Mouse (Mus musculus) hindbrain, embryonic 13.5 days (tissue): ENCODE data around the gene Ror1. TPM values are rescaled to one million over a fixed set of nuclear protein-coding genes. Genes with fewer than 3 reads are reported as not detected.

Experiments
- ATAC-seq: fragments of 200-750 bp; cut with Nextera tagmentation; 2 replicates; pipeline ENCODE4 v1.8.0; 2017; ENCODE audit warnings: moderate TSS enrichment; ENCODE audit not compliant: low FRiP score
- H3K27ac ChIP-seq: fragments of 300-500 bp; sonication (generic); 2 replicates; pipeline ENCODE4 v1.5.1; 2015; ENCODE audit warnings: inconsistent platforms, mild to moderate bottlenecking, moderate library complexity
- H3K27me3 ChIP-seq: fragments of 300-500 bp; sonication (generic); 2 replicates; pipeline ENCODE4 v1.6.1; 2015; ENCODE audit warnings: mild to moderate bottlenecking, inconsistent platforms
- H3K36me3 ChIP-seq: fragments of 300-500 bp; sonication (generic); 2 replicates; pipeline ENCODE4 v1.6.1; 2015; ENCODE audit warnings: mild to moderate bottlenecking, inconsistent platforms
- H3K4me1 ChIP-seq: fragments of 300-500 bp; sonication (generic); replicated peaks from 2 replicates; pipeline ENCODE4 v1.6.1; 2015; ENCODE audit warnings: inconsistent platforms
- H3K4me2 ChIP-seq: fragments of 300-500 bp; sonication (generic); 2 replicates; pipeline ENCODE4 v1.6.1; 2015; ENCODE audit warnings: inconsistent platforms, mild to moderate bottlenecking, moderate library complexity
- H3K4me3 ChIP-seq: fragments of 300-500 bp; sonication (generic); 2 replicates; pipeline ENCODE4 v1.5.1; 2015; ENCODE audit warnings: mild to moderate bottlenecking, inconsistent platforms
- H3K9ac ChIP-seq: fragments of 300-500 bp; sonication (generic); 2 replicates; pipeline ENCODE4 v1.6.1; 2015; ENCODE audit warnings: mild to moderate bottlenecking, inconsistent platforms
- H3K9me3 ChIP-seq: fragments of 300-500 bp; sonication (generic); 2 replicates; pipeline ENCODE4 v1.6.1; 2016; ENCODE audit warnings: inconsistent platforms
- WGBS: fragments of 180-500 bp; shearing (Covaris S2); methylation state at CpG from one replicate; pipeline ENCODE4 v1.1.7; 2015; 5-methylcytosine and 5-hydroxymethylcytosine counted together
- polyA plus RNA-seq: library from polyadenylated mRNA; unstranded; fragments of >200 nt; fragmentation: Nextera tagmentation; extraction: Ambion mirVana; gene quantifications from 2 replicates; pipeline ENCODE4 v1.2.1, GENCODE M21; 2015

Ror1 gene
- polyA plus RNA-seq, 1 experiment from 2014 or later, result 1.9 TPM

- H3K9ac ChIP-seq, result no peak overlapping the region
- peaks cover 24% of the 10 kb centered on the region for H3K4me1 ChIP-seq
Observed at GRCm38 (mm10) chr4:100171483-100171898, 75.9 kb downstream of the Ror1 start.

DNA sequence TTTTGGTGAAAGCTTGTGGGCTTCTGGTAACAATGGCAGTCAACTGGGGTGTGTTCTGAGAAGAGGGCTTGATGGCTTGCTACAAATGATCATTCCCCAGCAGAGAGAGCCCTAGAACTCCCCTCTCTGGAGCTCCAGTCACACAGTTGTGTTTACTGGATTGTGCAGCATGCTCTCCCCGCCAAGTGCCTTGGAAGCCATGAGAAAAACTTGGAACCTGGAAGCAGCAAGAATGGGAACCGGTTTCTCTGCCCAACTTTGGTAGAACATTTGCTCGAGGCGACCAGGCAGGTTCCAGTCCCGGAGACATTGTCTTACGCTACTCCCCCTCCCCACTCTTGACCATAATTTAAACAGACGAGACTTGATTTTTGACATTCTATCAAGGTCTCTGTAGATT lies 80.0 kb downstream of the Ror1 start:
- no peaks in the 10 kb centered on the region for H3K27me3 ChIP-seq
- H3K4me3 ChIP-seq, result no peak overlapping the region
- H3K27ac ChIP-seq, result no peak overlapping the region
- no peak overlapping the region for H3K4me2 ChIP-seq
- WGBS, result 96% methylated on average over 7 of the region's 7 CpGs
- peaks cover 13% of the 10 kb centered on the region for H3K4me1 ChIP-seq
- H3K36me3 ChIP-seq, result no peaks in the 10 kb centered on the region
- H3K9me3 ChIP-seq, result no peaks in the 10 kb centered on the region
- H3K9ac ChIP-seq, result no peak overlapping the region
- ATAC-seq, result no peak

More at GRCm38 (mm10) chr4:100171483-100171898, 75.9 kb downstream of the Ror1 start:
- Histone ChIP-seq H3K27me3 (no peaks in the 10 kb centered on the region), H3K4me3 (no peak overlapping the region), H3K4me2 (no peak overlapping the region), H3K36me3 (no peaks in the 10 kb centered on the region), H3K9me3 (no peaks in the 10 kb centered on the region), H3K27ac (peak overlapping the region; percentile 35; the same call in 1 of the 2 replicates)
- 0 out of 2 replicates have a peak, but pooled peaks have one; percentile 36 for ATAC-seq
- 61% methylated on average over 5 of the region's 5 CpGs for WGBS

DNA sequence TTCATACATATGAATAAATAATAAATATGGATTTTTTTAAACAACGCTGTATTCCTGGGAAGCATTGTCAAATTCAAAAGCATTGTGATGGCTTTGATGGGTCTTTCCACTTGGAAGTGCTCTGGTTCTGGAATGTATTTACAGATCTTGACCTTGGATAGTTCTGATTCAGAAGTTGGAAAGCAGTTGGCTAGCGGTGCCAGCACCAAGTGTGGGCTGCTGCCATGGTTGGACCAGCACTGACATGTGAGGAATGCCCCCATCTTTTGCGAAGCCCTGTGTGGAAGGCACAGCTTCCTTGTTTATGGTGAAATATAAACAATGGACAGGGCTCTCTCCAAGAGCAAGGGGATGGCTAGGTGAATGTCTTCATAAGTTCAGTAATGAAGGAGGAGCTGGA lies 82.7 kb downstream of the Ror1 start:
- Histone ChIP-seq H3K9me3 (no peaks in the 10 kb centered on the region), H3K27ac (no peak overlapping the region), H3K4me1 (no peaks in the 10 kb centered on the region), H3K4me3 (no peak overlapping the region), H3K27me3 (no peaks in the 10 kb centered on the region), H3K36me3 (no peaks in the 10 kb centered on the region), H3K4me2 (no peak overlapping the region), H3K9ac (no peak overlapping the region)
- WGBS, result 85% methylated on average over 3 of the region's 3 CpGs
- ATAC-seq, result no peak

DNA sequence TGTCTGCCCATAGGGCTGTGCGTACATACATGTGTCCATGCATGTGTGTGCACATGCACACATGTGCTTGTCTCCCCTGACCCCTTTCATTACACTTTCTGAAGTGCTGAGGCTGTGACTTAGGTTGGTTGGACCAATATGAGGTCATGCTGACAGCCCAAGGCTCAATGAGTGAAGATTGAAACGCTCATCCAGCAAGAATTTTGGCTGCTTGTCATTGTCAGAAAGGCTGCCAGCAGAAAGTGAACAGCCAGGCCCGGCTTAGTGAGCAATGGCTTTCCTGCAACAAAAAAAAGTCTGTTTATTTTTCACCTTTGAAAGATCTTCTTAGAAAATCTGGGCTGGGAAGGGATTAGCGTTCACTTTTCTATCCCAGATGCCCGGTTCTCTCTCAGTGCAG lies 86.1 kb downstream of the Ror1 start:
- Histone ChIP-seq H3K4me1 (no peaks in the 10 kb centered on the region), H3K27ac (no peak overlapping the region), H3K4me3 (no peak overlapping the region), H3K36me3 (no peaks in the 10 kb centered on the region), H3K27me3 (no peaks in the 10 kb centered on the region), H3K9ac (no peak overlapping the region), H3K9me3 (no peaks in the 10 kb centered on the region), H3K4me2 (no peak overlapping the region)
- ATAC-seq, result no peak
- 75% methylated on average over 5 of the region's 5 CpGs for WGBS

DNA sequence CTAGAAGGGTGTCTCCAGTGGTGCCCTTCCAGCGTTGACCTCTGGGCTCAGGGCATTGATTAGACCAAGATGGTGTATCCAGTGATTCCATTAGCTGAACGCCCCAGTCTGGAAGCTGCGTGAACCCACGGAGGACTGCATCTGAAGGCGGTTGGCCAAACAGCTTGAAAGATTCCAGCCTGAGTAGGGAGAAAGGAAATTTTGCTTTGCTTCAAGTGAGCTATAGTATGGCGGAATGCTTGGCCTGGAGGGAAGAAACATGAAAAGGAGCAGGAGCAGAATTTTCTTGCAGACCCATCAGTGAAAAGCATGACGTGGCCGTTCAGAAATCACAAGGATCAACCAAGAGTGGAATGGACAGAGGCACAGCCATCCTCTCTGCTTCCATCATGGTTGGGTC lies 91.2 kb downstream of the Ror1 start:
- Histone ChIP-seq H3K9ac (no peak overlapping the region), H3K27ac (no peak overlapping the region), H3K4me1 (peaks cover 9% of the 10 kb centered on the region; the same call in 1 of the 2 replicates), H3K36me3 (no peaks in the 10 kb centered on the region), H3K4me2 (no peak overlapping the region), H3K9me3 (no peaks in the 10 kb centered on the region), H3K27me3 (no peaks in the 10 kb centered on the region), H3K4me3 (no peak overlapping the region)
- 95% methylated on average over 8 of the region's 8 CpGs for WGBS
- ATAC-seq, result no peak

GRCm38 (mm10) chr4:100187563-100188200 lies 92.1 kb downstream of the Ror1 start:
- Histone ChIP-seq H3K36me3 (no peaks in the 10 kb centered on the region), H3K4me1 (peaks cover 9% of the 10 kb centered on the region; the same call in 1 of the 2 replicates), H3K27ac (no peak overlapping the region), H3K27me3 (no peaks in the 10 kb centered on the region), H3K4me2 (no peak overlapping the region), H3K9me3 (no peaks in the 10 kb centered on the region), H3K9ac (no peak overlapping the region), H3K4me3 (no peak overlapping the region)
- no peak for ATAC-seq
- WGBS, result 66% methylated on average over 6 of the region's 6 CpGs

- Histone ChIP-seq H3K9ac (no peak overlapping the region), H3K9me3 (no peaks in the 10 kb centered on the region), H3K4me3 (no peak overlapping the region), H3K27ac (no peak overlapping the region), H3K27me3 (no peaks in the 10 kb centered on the region), H3K4me2 (no peak overlapping the region), H3K4me1 (peaks cover 9% of the 10 kb centered on the region; the same call in 1 of the 2 replicates), H3K36me3 (no peaks in the 10 kb centered on the region)
- ATAC-seq, result peak; percentile 39; the same call in 1 of the 2 replicates
- WGBS, result 37% methylated on average over 4 of the region's 4 CpGs
Observed at GRCm38 (mm10) chr4:100188201-100188699, 92.7 kb downstream of the Ror1 start.

GRCm38 (mm10) chr4:100191483-100191882 lies 95.9 kb downstream of the Ror1 start:
- no peaks in the 10 kb centered on the region for H3K36me3 ChIP-seq
- no peak for ATAC-seq
- H3K4me3 ChIP-seq, result no peak overlapping the region
- H3K27ac ChIP-seq, result no peak overlapping the region
- no peaks in the 10 kb centered on the region for H3K27me3 ChIP-seq
- no peaks in the 10 kb centered on the region for H3K9me3 ChIP-seq
- WGBS, result 86% methylated on average over 6 of the region's 6 CpGs
- H3K4me1 ChIP-seq, result peaks cover 9% of the 10 kb centered on the region; the same call in 1 of the 2 replicates
- no peak overlapping the region for H3K9ac ChIP-seq
- H3K4me2 ChIP-seq, result no peak overlapping the region

- H3K27me3 ChIP-seq, result no peaks in the 10 kb centered on the region
- H3K36me3 ChIP-seq, result no peaks in the 10 kb centered on the region
- no peak overlapping the region for H3K27ac ChIP-seq
- no peaks in the 10 kb centered on the region for H3K9me3 ChIP-seq
- no peak overlapping the region for H3K4me2 ChIP-seq
- 84% methylated on average over 3 of the region's 3 CpGs for WGBS
- ATAC-seq, result no peak
- no peak overlapping the region for H3K4me3 ChIP-seq
- no peak overlapping the region for H3K9ac ChIP-seq
- H3K4me1 ChIP-seq, result no peaks in the 10 kb centered on the region
Observed at GRCm38 (mm10) chr4:100194136-100194535, 98.5 kb downstream of the Ror1 start.

GRCm38 (mm10) chr4:100196255-100196793 lies 100.7 kb downstream of the Ror1 start:
- 88% methylated on average over 5 of the region's 5 CpGs for WGBS

DNA sequence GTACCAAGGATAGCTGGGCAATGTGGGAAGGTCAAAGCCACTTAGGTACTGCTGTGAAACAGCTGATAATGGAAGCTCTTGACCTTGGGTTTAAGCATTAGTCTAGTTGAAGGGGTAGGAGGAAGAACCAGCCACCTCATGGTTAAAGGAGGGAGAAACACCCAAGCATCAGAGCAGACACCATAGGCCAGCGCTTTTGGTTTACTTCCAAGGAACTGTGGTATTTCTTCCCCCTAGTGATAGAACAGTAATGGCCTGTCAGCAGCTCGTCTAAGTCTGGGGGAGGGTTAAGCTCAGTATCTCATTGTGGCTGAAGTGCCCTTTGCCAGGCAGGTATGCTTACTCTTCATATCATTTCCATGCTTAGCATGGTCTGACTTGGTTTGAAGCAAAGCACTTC lies 102.7 kb downstream of the Ror1 start:
- no peak overlapping the region for H3K27ac ChIP-seq
- 76% methylated on average over 2 of the region's 2 CpGs for WGBS
- H3K36me3 ChIP-seq, result no peaks in the 10 kb centered on the region
- no peak overlapping the region for H3K9ac ChIP-seq
- ATAC-seq, result no peak
- no peaks in the 10 kb centered on the region for H3K9me3 ChIP-seq
- H3K27me3 ChIP-seq, result no peaks in the 10 kb centered on the region
- H3K4me1 ChIP-seq, result no peaks in the 10 kb centered on the region
- H3K4me2 ChIP-seq, result no peak overlapping the region
- H3K4me3 ChIP-seq, result no peak overlapping the region

More at GRCm38 (mm10) chr4:100196255-100196793, 100.7 kb downstream of the Ror1 start:
- Histone ChIP-seq H3K4me1 (no peaks in the 10 kb centered on the region), H3K36me3 (no peaks in the 10 kb centered on the region), H3K4me2 (no peak overlapping the region), H3K27me3 (no peaks in the 10 kb centered on the region), H3K9me3 (no peaks in the 10 kb centered on the region), H3K9ac (no peak overlapping the region), H3K4me3 (no peak overlapping the region), H3K27ac (no peak overlapping the region)
- no peak for ATAC-seq

- Histone ChIP-seq H3K4me1 (no peaks in the 10 kb centered on the region), H3K9me3 (no peaks in the 10 kb centered on the region), H3K9ac (no peak overlapping the region), H3K4me3 (no peak overlapping the region), H3K27me3 (no peaks in the 10 kb centered on the region), H3K36me3 (no peaks in the 10 kb centered on the region), H3K27ac (no peak overlapping the region), H3K4me2 (no peak overlapping the region)
- ATAC-seq, result no peak
- WGBS, result 72% methylated on average over 2 of the region's 2 CpGs
Observed at GRCm38 (mm10) chr4:100201322-100201721, 105.7 kb downstream of the Ror1 start.

DNA sequence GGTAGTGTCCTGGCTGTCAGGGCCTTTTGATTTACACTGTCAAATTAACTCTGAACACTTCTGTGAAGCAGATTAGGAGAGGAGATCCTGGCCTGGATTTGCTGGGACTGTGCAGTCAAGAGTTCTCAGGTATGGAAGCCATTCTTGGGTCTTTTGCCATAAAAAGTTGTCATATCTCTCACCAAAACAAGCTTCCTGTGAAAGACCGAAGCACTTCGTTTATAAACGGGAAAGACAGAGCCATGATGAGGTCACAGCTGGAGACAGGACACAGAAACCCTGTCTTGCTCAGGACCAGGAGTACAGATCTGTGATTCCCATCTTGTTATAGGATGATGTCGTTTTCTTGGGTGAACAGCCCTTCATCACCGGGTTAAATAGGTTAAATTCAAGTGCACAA lies 107.5 kb downstream of the Ror1 start:
- Histone ChIP-seq H3K27ac (no peak overlapping the region), H3K4me2 (no peak overlapping the region), H3K9ac (no peak overlapping the region), H3K9me3 (no peaks in the 10 kb centered on the region), H3K4me1 (no peaks in the 10 kb centered on the region), H3K36me3 (no peaks in the 10 kb centered on the region), H3K27me3 (no peaks in the 10 kb centered on the region), H3K4me3 (no peak overlapping the region)
- whole genome bisulfite sequencing, result 75% methylated on average over 5 of the region's 5 CpGs
- ATAC-seq, result no peak
